Mouse (Mus musculus) thymus, adult 18-20 months (tissue): Measurements from ENCODE around the gene Srd5a2.
"Not testable (repeated sequence)": the region's sequence is repeated elsewhere in the genome, so short reads cannot be mapped to it uniquely, and the experiment has no call there.

ENCODE experiments used
- DNase-seq, 2 experiments: peaks; one replicate each; pipeline ENCODE4 v3.0.0; 2022; ENCODE audit warnings: mixed read lengths in 2 of 2

Gene Srd5a2

DNA sequence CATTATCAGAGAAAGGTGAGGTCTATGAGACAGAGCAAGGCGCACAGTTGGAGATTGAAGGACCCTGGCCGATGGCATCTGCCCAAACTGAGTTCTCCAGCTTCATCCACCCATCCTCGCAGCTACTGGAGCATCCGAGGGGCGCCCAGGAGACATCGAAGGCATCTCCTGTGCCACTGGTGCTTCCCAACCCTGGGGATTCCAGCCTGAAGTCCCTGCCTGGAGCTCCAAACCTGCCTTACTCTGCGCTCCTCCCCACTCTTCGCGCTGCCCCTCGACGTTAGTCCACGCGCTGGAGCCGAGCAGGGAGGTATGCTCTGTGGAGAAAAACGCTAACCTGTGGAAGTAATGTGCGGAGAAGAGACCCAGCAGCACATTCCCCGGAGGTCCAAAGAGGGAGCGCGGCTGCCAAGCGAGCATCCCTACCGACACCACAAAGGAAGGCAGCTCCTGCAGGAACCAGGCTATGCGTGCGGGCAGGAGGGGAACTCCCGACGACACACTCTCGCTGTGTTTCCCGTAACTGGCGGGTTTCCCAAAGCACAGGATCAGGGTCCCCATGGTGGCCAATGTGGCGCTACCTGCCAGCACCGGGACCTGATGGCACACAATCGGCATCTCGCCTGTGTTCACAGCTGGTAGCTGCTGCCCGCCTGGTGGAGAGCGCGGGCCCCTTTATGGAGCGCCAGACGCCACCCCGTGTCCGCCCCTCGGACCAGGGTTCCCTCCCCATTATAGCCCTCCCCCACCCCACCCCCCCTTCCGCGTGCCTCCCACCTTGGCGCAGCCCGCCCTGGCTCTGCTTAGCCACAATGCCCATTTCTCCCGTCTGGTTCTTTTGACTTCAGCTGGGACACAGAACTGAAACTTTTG, at the start of gene Srd5a2:
Srd5a2 (minus strand) TSS at position 707 of the 873 bp plus-strand sequence.
- no peak for DNase-seq

DNA sequence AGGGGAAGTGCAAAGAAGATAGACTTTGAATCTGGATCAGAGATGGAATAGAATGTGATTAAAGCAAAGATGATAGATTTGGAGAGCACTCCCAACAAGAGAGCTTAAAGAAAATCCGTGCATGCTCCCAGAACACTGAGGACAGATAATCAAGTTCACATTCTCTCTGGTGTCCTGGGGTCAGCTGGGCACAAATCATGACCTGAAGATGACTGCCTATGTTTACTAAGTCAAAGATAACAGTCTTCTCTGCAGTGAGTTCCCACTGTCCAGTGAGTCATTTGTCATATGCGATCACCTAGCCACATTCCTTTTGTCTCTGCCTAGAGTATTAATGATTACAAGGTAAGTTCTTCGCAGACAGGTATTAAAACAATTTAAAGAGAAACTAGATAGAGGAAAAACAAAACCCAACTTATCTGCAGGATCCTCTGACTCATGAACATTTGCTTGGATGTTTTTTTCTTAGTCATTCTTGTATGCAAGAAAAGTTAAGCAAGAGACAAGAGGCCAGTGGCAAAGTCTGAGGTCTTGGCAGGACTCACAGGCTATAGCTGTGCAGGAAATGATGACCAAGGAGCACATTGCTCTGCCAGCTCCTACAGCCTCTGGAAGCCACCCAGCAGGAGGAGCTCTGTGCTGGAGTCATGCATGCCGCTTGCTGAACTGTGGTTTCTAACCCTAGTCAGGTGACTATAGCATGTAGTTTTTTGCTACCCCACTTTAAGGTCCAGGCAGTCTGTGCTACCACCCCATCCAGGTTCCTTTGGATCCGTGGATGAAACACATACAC, 41.4 kb upstream of the Srd5a2 start:
- no peak for DNase-seq

DNA sequence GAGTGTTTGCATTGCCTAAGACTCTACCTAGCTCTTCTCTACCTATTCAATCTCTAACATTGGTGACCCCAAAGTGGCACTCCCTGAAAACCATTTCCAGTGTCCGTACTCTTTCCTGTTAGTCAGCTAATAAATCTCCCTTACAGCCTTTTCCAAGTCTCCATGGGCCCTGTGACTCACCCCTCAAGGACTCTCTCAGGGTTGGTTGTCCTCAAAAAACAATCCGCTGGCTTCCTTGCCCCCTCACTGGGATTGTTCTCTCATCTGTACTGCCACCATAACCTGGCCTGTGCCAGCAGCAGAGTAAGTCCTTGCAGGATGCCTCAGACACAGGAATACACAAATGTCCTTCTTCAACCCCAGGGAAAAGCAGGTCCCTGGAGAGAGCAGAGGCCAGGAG, 40.3 kb upstream of the Srd5a2 start:
- DNase-seq, result no peak

DNA sequence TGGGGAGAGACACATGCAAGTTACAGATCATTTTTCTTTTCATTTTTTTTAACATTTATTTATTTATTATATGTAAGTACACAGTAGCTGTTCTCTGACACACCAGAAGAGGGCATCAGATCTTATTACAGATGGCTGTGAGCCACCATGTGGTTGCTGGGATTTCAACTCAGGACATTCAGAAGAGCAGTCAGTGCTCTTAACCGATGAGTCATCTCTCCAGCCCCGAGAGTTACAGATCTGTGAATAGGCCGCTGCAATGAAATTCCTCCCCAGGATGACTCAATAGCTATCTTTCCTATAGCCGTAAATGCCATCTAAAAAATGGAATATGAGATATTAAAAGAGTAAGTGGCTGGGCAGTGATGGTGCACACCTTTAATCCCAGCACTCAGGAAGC, 35.7 kb upstream of the Srd5a2 start:
- no peak for DNase-seq

DNA sequence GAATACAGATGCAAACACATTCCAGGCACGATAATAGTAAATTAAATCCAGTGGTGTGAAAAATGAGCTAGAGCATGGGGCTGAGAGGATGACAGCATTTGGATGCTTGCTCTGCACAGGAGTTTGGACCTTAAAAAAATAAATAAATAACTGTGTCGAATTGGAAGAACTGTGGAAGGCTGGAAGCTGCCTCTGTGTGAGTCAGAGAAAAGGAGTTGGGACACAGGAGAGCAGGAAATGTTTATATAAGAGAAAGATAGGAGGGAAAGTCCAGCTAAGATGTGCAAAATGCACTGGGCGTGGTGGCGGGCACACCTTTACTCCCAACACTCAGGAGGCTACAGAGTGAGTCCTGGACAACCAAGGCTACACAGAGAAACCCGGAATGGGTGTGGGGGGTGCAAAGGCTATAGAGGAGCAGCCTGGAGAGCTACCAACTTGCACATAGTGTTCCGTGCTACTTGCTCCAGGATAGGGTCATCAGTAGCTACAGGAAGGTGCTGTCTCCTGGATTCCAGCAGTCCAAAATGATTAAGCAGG, 32.4 kb upstream of the Srd5a2 start:
- DNase-seq, result no peak

DNA sequence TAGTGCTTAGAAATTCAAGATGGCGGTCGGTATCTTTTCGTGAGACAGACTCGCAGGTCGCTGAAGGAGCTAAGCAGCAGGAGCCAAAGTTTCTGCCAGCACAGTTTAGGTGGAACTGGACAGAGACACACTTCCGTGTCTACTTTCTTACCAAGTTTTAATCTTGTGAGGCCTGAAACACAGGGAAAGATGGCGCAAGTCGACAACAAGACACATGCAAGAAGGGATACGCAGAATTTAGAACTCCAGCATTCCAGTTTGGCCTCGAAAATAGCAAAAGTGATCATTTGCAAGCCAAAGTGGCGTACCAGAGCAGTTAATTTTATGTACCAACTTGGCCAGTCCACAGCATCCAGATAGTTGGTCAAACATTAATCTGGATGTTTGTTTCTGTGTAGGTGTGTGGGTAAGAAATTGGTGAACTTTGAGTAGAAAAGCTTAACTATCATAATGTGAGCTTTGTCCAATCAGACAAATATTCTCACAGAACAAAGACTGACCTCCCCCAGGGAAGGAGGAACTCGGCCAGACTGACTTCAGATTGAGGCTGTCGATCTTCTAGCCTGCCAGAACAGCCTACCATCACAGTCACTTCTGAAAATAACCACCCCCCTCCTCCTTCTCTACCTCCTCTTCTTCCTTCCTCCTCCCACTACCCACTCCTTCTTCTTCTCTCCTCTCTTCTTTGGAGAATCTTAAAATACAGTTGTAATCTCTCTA, 31.2 kb upstream of the Srd5a2 start:
- no peak for DNase-seq

- DNase-seq, result not testable (repeated sequence)
Observed at GRCm38 (mm10) chr17:74073067-74073466, 25.4 kb upstream of the Srd5a2 start.

GRCm38 (mm10) chr17:74062763-74063162, 15.0 kb upstream of the Srd5a2 start:
- not testable (repeated sequence) for DNase-seq

- no peak for DNase-seq
Observed at GRCm38 (mm10) chr17:74048229-74048816, 607 bp upstream of the Srd5a2 start.

GRCm38 (mm10) chr17:74043754-74044153, 4.0 kb downstream of the Srd5a2 start:
- DNase-seq, result no peak

DNA sequence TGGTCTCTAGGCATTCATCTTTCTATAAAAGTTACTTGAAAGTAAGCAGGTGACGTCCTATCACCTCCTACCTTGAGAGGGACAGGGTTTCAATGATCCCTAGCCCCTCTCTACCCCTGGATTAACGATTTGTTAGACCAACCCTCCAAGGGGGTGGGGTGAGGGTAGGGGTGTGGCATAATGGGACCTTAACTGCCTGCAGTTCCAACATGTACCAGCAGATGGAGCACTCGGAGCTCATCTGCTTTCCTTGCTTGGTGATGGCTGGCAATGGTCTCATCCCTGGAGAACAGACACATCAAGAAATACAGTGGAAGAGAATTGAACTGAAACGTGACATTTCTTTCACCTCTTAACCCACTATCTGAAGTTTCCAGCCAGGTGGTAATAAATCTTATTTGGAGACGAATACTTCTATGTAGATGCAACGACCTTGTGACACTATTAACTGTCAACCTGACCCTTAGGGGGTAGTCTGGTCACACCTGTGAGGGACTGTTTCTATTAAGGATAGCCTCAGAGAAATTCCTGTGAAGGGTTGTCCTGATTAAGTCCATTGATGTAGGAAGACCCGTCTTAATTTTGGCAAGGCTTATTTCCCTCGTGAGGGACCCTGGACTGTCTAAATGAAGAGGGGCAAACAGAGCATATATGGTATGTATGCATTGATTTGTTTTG, 27.1 kb downstream of the Srd5a2 start:
- DNase-seq, result peak; percentile 18 to 42

GRCm38 (mm10) chr17:74018281-74018680, 29.4 kb downstream of the Srd5a2 start:
- DNase-seq, result no peak

DNA sequence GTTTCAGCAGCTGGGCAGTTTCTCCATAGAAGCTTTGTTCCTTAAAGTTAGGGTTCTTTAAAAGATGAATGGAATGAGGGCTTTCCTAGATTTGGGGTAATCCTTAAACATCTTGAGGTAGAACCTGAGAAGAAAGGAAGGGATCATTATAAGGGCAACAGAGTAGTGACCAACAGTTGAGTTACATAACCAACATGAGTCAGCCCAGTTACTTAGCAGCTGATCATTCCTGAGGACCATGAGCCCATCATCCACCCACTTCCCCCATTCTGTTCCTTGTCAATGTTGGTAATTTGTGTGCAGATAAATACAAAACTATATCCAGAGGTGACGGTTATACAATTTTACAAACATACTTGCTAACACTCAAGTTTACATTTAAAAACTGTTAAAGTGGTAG, 30.1 kb downstream of the Srd5a2 start:
- DNase-seq, result no peak

- DNase-seq, result no peak
Observed at GRCm38 (mm10) chr17:74015128-74015527, 32.6 kb downstream of the Srd5a2 start.

GRCm38 (mm10) chr17:74008680-74009079, 39.0 kb downstream of the Srd5a2 start:
- DNase-seq, result no peak

- DNase-seq, result no peak
Observed at GRCm38 (mm10) chr17:74007001-74007400, 40.7 kb downstream of the Srd5a2 start.

DNA sequence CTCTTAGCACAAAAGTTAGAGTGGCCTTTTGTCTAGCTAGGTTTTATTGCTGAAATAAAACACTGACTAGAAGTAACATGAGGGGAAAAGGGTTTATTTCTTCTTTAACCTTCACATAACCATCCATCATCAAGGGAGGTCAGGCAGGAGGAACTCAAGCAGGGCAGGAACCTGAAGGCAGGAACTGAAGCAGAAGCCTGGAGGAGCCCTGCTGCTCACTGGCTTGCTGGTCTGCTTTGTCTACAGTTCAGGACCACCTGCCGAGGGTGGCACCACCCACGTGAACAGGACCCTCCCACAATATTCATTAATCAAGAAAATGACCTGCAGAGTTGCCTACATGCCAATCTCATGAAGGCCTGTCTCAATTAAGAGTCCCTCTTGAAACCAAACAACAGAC, 45.3 kb downstream of the Srd5a2 start:
- DNase-seq, result no peak

- DNase-seq, result no peak
Observed at GRCm38 (mm10) chr17:73995907-73996645, 51.6 kb downstream of the Srd5a2 start.

- no peak for DNase-seq
Observed at GRCm38 (mm10) chr17:73991264-73991663, 56.5 kb downstream of the Srd5a2 start.

GRCm38 (mm10) chr17:73986571-73986970, 61.1 kb downstream of the Srd5a2 start:
- DNase-seq, result no peak

- DNase-seq, result no peak
Observed at GRCm38 (mm10) chr17:73985936-73986335, 61.8 kb downstream of the Srd5a2 start.
